Mouse (Mus musculus): ENCODE measurements around the gene Nfatc3. TPM values are rescaled to one million over a fixed set of nuclear protein-coding genes. Genes with fewer than 3 reads are reported as not detected.

Gene Nfatc3
- polyA plus RNA-seq, 1 experiment from 2014 or later, result 5.3 TPM

Other genes with a start within 250 kb of the Nfatc3 start
- gene Ranbp10, start 231.5 kb upstream of the Nfatc3 start, polyA plus RNA-seq (2015; fragmentation: Nextera tagmentation; extraction: Ambion mirVana), result 11.3 and 13.1 TPM in 2 replicates
- 0.67 and 0.93 TPM in 2 replicates for gene Tsnaxip1, start 231.1 kb upstream of the Nfatc3 start, polyA plus RNA-seq (2015; fragmentation: Nextera tagmentation; extraction: Ambion mirVana)
- 66.0 and 69.8 TPM in 2 replicates for gene Cenpt, start 205.6 kb upstream of the Nfatc3 start, polyA plus RNA-seq (2015; fragmentation: Nextera tagmentation; extraction: Ambion mirVana)
- gene Thap11, start 203.7 kb upstream of the Nfatc3 start, polyA plus RNA-seq (2015; fragmentation: Nextera tagmentation; extraction: Ambion mirVana), result 63.8 and 69.2 TPM in 2 replicates
- gene Nutf2, start 198.3 kb upstream of the Nfatc3 start, polyA plus RNA-seq (2015; fragmentation: Nextera tagmentation; extraction: Ambion mirVana), result 172 and 176 TPM in 2 replicates
- 59.8 and 65.1 TPM in 2 replicates for gene Edc4, start 178.0 kb upstream of the Nfatc3 start, polyA plus RNA-seq (2015; fragmentation: Nextera tagmentation; extraction: Ambion mirVana)
- gene Nrn1l, start 165.3 kb upstream of the Nfatc3 start, polyA plus RNA-seq (2015; fragmentation: Nextera tagmentation; extraction: Ambion mirVana), result 0.51 and 0.73 TPM in 2 replicates
- 10.5 and 10.7 TPM in 2 replicates for gene Pskh1, start 158.4 kb upstream of the Nfatc3 start, polyA plus RNA-seq (2015; fragmentation: Nextera tagmentation; extraction: Ambion mirVana)
- 1.9 and 2.6 TPM in 2 replicates for gene Ctrl, start 125.0 kb upstream of the Nfatc3 start, polyA plus RNA-seq (2015; fragmentation: Nextera tagmentation; extraction: Ambion mirVana)
- 30.5 and 44.8 TPM in 2 replicates for gene Psmb10, start 120.4 kb upstream of the Nfatc3 start, polyA plus RNA-seq (2015; fragmentation: Nextera tagmentation; extraction: Ambion mirVana)
- 0.67 and 0.84 TPM in 2 replicates for gene Lcat, start 115.5 kb upstream of the Nfatc3 start, polyA plus RNA-seq (2015; fragmentation: Nextera tagmentation; extraction: Ambion mirVana)
- 12.5 and 13.9 TPM in 2 replicates for gene Slc12a4, start 92.7 kb upstream of the Nfatc3 start, polyA plus RNA-seq (2015; fragmentation: Nextera tagmentation; extraction: Ambion mirVana)
- not detected in 2 replicates for gene Dpep3, start 79.4 kb upstream of the Nfatc3 start, polyA plus RNA-seq (2015; fragmentation: Nextera tagmentation; extraction: Ambion mirVana)
- gene Dus2, start 67.5 kb upstream of the Nfatc3 start, polyA plus RNA-seq (2015; fragmentation: Nextera tagmentation; extraction: Ambion mirVana), result 22.3 and 25.8 TPM in 2 replicates
- not detected in 2 replicates for gene Dpep2nb, start 52.9 kb upstream of the Nfatc3 start, polyA plus RNA-seq (2015; fragmentation: Nextera tagmentation; extraction: Ambion mirVana)
- 20.3 and 22.8 TPM in 2 replicates for gene Ddx28, start 47.0 kb upstream of the Nfatc3 start, polyA plus RNA-seq (2015; fragmentation: Nextera tagmentation; extraction: Ambion mirVana)
- 0.37 and 0.42 TPM in 2 replicates for gene Esrp2, start 78.1 kb downstream of the Nfatc3 start, polyA plus RNA-seq (2015; fragmentation: Nextera tagmentation; extraction: Ambion mirVana)
- 18.2 and 20.6 TPM in 2 replicates for gene Pla2g15, start 91.6 kb downstream of the Nfatc3 start, polyA plus RNA-seq (2015; fragmentation: Nextera tagmentation; extraction: Ambion mirVana)
- 49.3 and 58.4 TPM in 2 replicates for gene Slc7a6, start 110.0 kb downstream of the Nfatc3 start, polyA plus RNA-seq (2015; fragmentation: Nextera tagmentation; extraction: Ambion mirVana)
- 37.7 and 40.8 TPM in 2 replicates for gene Slc7a6os, start 152.1 kb downstream of the Nfatc3 start, polyA plus RNA-seq (2015; fragmentation: Nextera tagmentation; extraction: Ambion mirVana)
- gene Prmt7, start 152.1 kb downstream of the Nfatc3 start, polyA plus RNA-seq (2015; fragmentation: Nextera tagmentation; extraction: Ambion mirVana), result 53.0 and 55.3 TPM in 2 replicates

All from forebrain, embryonic 16.5 days (tissue).